Comparison of ENCODE assay signal across 8 mouse cellular contexts in genomic region chr5:19227281-19227680, GRCm38 (mm10). TPM values are rescaled to one million over a fixed set of nuclear protein-coding genes. Genes with fewer than 3 reads are reported as not detected.
DNase-seq lines count a peak whose midpoint lies in the region; ATAC-seq and TF ChIP-seq lines count a peak whose summit lies in the region.

No protein-coding gene starts in this region.

- TF ChIP-seq CTCF in E14TG2a.4 (conservative IDR thresholded peaks at IDR 0.05; ENCODE audit: low read length), result no peak
- TF ChIP-seq CTCF in heart, postnatal 0 days (IDR thresholded peaks at IDR 0.05; ENCODE audit: low read depth), result no peak

- peak; percentile 35 for DNase-seq in adrenal gland, postnatal 10 days
- no peak for DNase-seq in adrenal gland, adult 2 months
- DNase-seq in embryonic facial prominence, embryonic 10.5 days (ENCODE audit: low spot score), result peak; percentile 52
- no peak for DNase-seq in heart, postnatal 0 days (ENCODE audit: low spot score)
- peak; percentile 15 to 34 for DNase-seq in layer of hippocampus, postnatal 14 days (ENCODE audit: low spot score in 2 of 2)
- no peak for DNase-seq in spleen, postnatal 10 days (ENCODE audit: low spot score in 2 of 2)

- no peak for ATAC-seq in heart, postnatal 0 days (ENCODE audit: insufficient read depth, low read depth)
- peak; percentile 25; the same call in 1 of the 2 replicates for ATAC-seq in midbrain, embryonic 16.5 days

- no peak for TF ChIP-seq EP300 in heart, postnatal 0 days (IDR thresholded peaks at IDR 0.05; ENCODE audit: low read depth)

- H3K4me2 ChIP-seq in heart, postnatal 0 days (ENCODE audit: low read depth, low read length), result peak overlapping the region; percentile 97
- H3K4me2 ChIP-seq in midbrain, embryonic 16.5 days (ENCODE audit: low read length), result peak overlapping the region; percentile 98

- peak overlapping the region; percentile 70 for H3K9ac ChIP-seq in heart, postnatal 0 days (replicated peaks; ENCODE audit: low read depth, low read length)
- H3K9ac ChIP-seq in midbrain, embryonic 16.5 days (ENCODE audit: low read depth, low read length), result peak overlapping the region; percentile 80

- WGBS in embryonic facial prominence, embryonic 10.5 days, result under 1% methylated on average over 21 of the region's 21 CpGs
- under 1% methylated on average over 21 of the region's 21 CpGs for WGBS in heart, postnatal 0 days
- under 1% methylated on average over 21 of the region's 21 CpGs for WGBS in midbrain, embryonic 16.5 days

- H3K27ac ChIP-seq in embryonic facial prominence, embryonic 10.5 days (replicated peaks), result peak overlapping the region; percentile 90
- peak overlapping the region; percentile 78 for H3K27ac ChIP-seq in heart, postnatal 0 days (ENCODE audit: low read depth)
- peak overlapping the region; percentile 86 for H3K27ac ChIP-seq in midbrain, embryonic 16.5 days (ENCODE audit: low read length)

- H3K36me3 ChIP-seq in E14TG2a.4 (ENCODE audit: insufficient read depth, low read length), result no peaks in the 10 kb centered on the region
- H3K36me3 ChIP-seq in embryonic facial prominence, embryonic 10.5 days (replicated peaks), result no peaks in the 10 kb centered on the region
- H3K36me3 ChIP-seq in heart, postnatal 0 days (replicated peaks; ENCODE audit: control insufficient read depth, insufficient read depth, low read length), result no peaks in the 10 kb centered on the region
- no peaks in the 10 kb centered on the region for H3K36me3 ChIP-seq in midbrain, embryonic 16.5 days (ENCODE audit: control insufficient read depth, insufficient read depth, low read length)

- H3K4me1 ChIP-seq in E14TG2a.4 (replicated peaks; ENCODE audit: low read depth, low read length), result peaks cover 27% of the 10 kb centered on the region
- H3K4me1 ChIP-seq in embryonic facial prominence, embryonic 10.5 days, result peaks cover 25% of the 10 kb centered on the region
- H3K4me1 ChIP-seq in heart, postnatal 0 days (ENCODE audit: control insufficient read depth, insufficient read depth), result peaks cover 8% of the 10 kb centered on the region; the same call in 1 of the 2 replicates
- peaks cover 11% of the 10 kb centered on the region for H3K4me1 ChIP-seq in midbrain, embryonic 16.5 days (ENCODE audit: control insufficient read depth, insufficient read depth, low read length)

- peaks cover 39% of the 10 kb centered on the region for H3K27me3 ChIP-seq in E14TG2a.4 (ENCODE audit: insufficient read depth, low read length)
- H3K27me3 ChIP-seq in embryonic facial prominence, embryonic 10.5 days (replicated peaks; ENCODE audit: low read depth, poor library complexity, severe bottlenecking), result peaks cover 16% of the 10 kb centered on the region
- H3K27me3 ChIP-seq in heart, postnatal 0 days (ENCODE audit: control insufficient read depth, insufficient read depth, low read length), result 0 out of 2 replicates have a peak, but pooled peaks cover 6% of the 10 kb centered on the region
- no peaks in the 10 kb centered on the region for H3K27me3 ChIP-seq in midbrain, embryonic 16.5 days (ENCODE audit: control insufficient read depth, insufficient read depth, low read depth, low read length)

- peak overlapping the region; percentile 85 for H3K4me3 ChIP-seq in E14TG2a.4 (replicated peaks; ENCODE audit: low read length)
- peak overlapping the region; percentile 73 for H3K4me3 ChIP-seq in embryonic facial prominence, embryonic 10.5 days
- peak overlapping the region; percentile 72 for H3K4me3 ChIP-seq in heart, postnatal 0 days (ENCODE audit: low read depth, low read length)
- peak overlapping the region; percentile 79 for H3K4me3 ChIP-seq in midbrain, embryonic 16.5 days (ENCODE audit: low read depth, low read length)

- no peaks in the 10 kb centered on the region for H3K9me3 ChIP-seq in E14TG2a.4 (ENCODE audit: low read length)
- H3K9me3 ChIP-seq in embryonic facial prominence, embryonic 10.5 days, result no peaks in the 10 kb centered on the region
- no peaks in the 10 kb centered on the region for H3K9me3 ChIP-seq in heart, postnatal 0 days (replicated peaks; ENCODE audit: control insufficient read depth, low read length)
- H3K9me3 ChIP-seq in midbrain, embryonic 16.5 days (replicated peaks; ENCODE audit: control insufficient read depth, low read length, poor library complexity, severe bottlenecking), result no peaks in the 10 kb centered on the region

RNA-seq across cellular contexts. Expression of gene Magi2, which starts 0.4 kb away (rescaled TPM):
- 1 to 10 TPM; 4.7 to 6.1 TPM for total RNA-seq in adrenal gland, postnatal 10 days (2021)
- 1 to 10 TPM; 6.7 to 7.3 TPM for total RNA-seq in adrenal gland, adult 2 months (2021)
- 4.5 and 8.1 TPM in 2 replicates for polyA plus RNA-seq in adrenal gland, adult 2 months (2012; rRNA removed)
- 4.8 and 6.5 TPM in 2 replicates for polyA plus RNA-seq in embryonic facial prominence, embryonic 10.5 days (2016; fragmentation: Nextera tagmentation; extraction: Ambion mirVana)
- 4.9 and 9.5 TPM in 2 replicates for total RNA-seq in heart, postnatal 0 days (2014; rRNA removed; ENCODE audit: low replicate concordance)
- polyA plus RNA-seq in heart, postnatal 0 days (2015; fragmentation: Nextera tagmentation; extraction: Ambion mirVana), result 1.5 and 1.7 TPM in 2 replicates
- 100 to 1,000 TPM; 108 to 117 TPM for total RNA-seq in layer of hippocampus, postnatal 14 days (2021)
- 33.0 and 35.5 TPM in 2 replicates for polyA plus RNA-seq in midbrain, embryonic 16.5 days (2015; fragmentation: Nextera tagmentation; extraction: Ambion mirVana)

Comparison
In these comparisons a context has a peak if more than half of its experiments do, and no peak if none do; other contexts are left out.
1. DNase-seq: peak in adrenal gland, postnatal 10 days (single experiment), embryonic facial prominence, embryonic 10.5 days (single experiment) and layer of hippocampus, postnatal 14 days (2 of 2); none in adrenal gland, adult 2 months (single experiment), heart, postnatal 0 days (single experiment) and spleen, postnatal 10 days (0 of 2).
2. RNA of gene Magi2, which starts 0.4 kb away (total RNA-seq): 108 to 117 TPM in layer of hippocampus, postnatal 14 days; 4.9 to 9.5 TPM in heart, postnatal 0 days, 6.7 to 7.3 TPM in adrenal gland, adult 2 months and 4.7 to 6.1 TPM in adrenal gland, postnatal 10 days; every median in the first group is over 10 times any median in the second.
3. Peak in every context shown above with its lines, with median percentiles within 50 percentile points of each other: H3K4me3 ChIP-seq and H3K27ac ChIP-seq.